Mouse (Mus musculus) kidney, postnatal 14 days (tissue): ENCODE measurements around the gene Gm8857.
"Not testable (repeated sequence)": the region's sequence is repeated elsewhere in the genome, so short reads cannot be mapped to it uniquely, and the experiment has no call there.

Source experiments
- DNase-seq: peaks from one replicate; pipeline ENCODE4 v3.0.0; 2022; ENCODE audit warnings: mixed read lengths

Gm8857 gene

DNA sequence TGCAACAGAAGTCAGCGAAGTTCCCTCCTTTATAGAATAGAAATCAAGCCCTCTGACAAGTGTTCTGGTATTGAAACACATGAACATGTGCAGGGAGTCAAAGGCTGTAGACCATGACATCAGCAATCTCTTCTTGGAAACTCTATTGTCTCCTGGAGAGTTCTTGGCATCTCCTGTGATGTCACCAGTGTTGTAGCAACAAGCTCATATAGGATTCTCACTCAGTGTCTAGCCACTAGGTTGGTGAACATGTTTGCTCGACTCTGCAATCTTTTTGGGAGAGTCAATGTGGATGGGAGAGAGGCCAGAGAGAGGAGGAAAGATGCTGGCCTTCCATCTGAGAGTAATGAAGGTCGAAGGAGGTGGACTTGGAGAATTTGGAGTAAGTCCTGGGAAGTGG, at the start of gene Gm8857, which contains the start of gene Gm8871:
Gene Gm8857, plus strand, starts transcription at position 303 of the 400 bp plus-strand sequence.
Gene Gm8871, plus strand, starts transcription at position 301 of the 400 bp plus-strand sequence.
- DNase-seq: not testable (repeated sequence)

DNA sequence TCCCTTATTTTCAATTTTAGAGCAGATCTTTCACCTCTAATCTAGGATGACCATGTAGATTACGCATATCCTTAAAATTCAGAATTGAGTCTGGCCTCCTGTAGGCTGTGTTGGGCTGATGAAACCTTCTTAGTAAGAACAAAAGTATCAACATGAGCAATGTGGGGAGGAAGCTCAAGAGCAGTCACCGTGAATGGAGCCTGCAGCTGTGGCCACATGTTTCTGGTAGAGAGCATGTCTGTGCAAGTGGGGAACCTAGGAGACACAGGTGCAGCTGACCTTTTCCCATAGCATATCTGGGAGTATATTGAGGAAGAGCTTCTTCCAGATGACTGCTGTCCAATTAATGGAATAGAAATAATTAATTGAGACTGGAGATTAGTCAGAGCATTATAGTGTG, 5.9 kb downstream of the Gm8857 start:
- DNase-seq: not testable (repeated sequence)

DNA sequence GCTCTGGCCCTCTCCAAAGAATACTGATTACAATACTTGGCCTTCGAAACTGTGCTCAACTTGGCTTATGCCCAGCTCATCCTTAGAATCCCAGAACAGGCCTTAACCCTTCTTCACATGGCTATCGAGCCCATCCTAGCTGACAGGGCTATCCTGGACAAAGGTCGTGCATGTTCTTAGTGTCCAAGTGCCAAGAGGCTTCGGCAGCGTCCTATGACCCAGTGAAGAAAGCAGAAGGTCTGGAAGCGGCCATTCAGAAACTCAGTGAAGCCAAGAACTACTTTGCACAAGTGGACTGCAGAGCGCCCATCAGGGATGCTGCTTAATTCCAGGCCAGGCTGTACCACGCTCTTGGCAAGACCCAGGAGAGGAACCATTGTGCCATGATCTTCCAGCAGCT, 10.4 kb downstream of the Gm8857 start:
- not testable (repeated sequence) for DNase-seq
